Mouse (Mus musculus) lung, postnatal 25 days (tissue): ENCODE data around the gene Kif17.

Source experiments
- DNase-seq: peaks from one replicate; pipeline ENCODE4 v3.0.0; 2022; ENCODE audit warnings: low spot score

The Kif17 gene

DNA sequence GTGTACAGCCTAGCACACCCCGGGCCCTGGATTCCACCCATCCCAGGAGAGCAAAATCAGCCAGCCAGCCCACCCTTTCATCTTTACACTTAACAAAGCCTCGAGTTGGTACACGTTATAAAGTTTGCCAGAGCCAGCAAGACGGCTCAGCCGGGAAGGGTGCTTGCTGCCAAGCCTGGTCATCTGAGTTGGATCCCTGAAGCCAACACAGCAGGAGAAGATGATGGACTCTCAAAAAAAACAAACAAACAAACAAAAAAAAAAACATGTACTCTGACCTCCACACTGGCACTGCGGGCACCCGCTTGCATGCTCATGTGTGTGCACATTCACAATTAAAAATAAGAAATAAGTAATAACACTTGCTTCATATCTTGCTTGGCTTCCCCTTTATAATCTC is 91.8 kb downstream of the Kif17 start:
- DNase-seq = no peak

DNA sequence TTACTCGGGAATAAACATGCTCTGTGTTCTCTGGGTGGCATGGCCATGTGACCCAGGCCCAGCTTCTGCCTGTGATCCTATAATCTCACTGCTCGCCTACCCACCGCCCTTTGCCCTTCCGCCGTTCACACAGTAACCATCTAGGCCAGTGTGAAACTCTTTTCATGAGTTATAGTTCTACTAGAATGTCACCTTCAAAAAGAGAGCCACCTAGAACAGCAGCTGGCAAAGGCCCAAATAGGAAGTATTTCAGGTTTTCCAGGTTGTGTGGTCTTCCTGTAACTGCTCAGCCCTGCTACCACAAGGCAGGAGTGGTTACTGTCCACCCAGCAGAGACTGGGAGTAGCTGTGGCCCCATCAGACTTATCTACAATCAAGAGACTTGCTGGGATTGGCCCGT is 92.5 kb downstream of the Kif17 start:
- DNase-seq = no peak

DNA sequence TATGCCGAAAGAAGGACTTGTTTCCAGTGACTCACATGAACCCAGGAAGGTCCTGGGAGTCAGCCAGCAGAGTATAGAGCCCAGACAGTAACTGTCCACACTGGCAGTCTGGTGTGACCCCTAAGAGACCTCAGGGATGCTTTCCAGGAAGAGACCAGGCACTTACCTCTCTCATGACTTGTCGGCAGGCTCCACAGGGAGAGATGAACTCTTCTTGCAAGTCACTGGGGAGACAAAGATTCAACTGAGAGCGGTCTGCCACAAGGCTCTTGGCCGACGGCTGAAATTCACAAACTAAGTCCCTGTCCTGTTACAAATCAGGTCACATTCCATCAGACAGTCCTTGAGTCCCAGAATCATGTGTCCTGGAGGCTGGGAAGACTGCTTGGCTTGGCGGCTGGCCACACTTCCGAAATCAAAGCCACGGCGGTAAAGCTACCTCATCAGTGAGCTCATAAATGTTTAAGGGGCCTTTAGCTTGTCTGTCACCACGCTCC is 93.2 kb downstream of the Kif17 start:
- no peak for DNase-seq

DNA sequence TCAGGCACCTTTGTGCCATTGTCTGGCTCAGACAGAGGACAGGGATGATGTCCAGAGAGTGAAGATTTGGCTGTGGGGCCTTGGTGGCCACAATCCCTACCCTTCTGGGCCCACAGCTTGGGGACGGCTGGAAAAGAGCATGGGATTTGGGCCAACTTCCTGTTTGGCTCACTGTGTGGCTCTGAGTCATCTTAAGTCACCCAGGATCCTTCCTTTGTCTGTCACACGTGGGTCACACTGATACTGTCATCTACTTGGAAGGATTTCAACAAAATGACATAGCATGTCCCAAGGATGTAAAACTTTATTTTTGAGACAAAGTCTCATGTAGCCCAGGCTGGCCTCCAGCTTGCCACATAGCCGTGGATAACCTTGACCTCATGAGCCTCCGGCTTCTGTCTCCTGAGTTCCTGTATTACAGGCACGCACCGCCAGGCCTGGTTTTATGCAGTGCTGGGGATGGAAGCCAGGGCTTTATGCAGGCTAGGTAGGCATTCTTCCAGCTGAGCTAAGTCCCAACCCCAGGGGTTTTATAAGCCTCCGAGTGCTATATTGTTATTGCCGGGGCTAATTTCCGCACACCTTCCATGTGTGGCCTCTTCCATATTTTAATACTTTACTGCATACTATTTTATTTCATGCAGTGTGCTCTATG is 94.8 kb downstream of the Kif17 start:
- DNase-seq = peak; percentile 23

DNA sequence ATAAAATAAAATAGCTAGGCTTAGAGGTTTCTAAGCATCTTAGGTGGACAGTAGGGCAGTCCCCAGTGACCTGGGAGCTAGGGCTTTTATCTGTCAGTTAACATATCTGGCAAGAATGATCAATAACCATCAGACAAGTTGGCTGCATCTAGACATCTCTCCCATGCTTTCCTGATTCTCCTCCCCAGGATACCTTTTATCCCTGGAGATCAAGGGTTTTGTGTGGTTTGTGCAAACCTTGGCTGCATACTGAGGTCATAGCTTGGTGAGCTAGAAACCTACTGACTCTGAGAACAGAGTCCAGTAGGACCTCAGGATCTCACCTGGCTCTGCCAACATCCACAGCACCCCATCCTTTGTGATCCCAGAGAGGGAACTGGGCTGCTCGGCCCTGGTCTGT is 97.0 kb downstream of the Kif17 start:
- DNase-seq = no peak

DNA sequence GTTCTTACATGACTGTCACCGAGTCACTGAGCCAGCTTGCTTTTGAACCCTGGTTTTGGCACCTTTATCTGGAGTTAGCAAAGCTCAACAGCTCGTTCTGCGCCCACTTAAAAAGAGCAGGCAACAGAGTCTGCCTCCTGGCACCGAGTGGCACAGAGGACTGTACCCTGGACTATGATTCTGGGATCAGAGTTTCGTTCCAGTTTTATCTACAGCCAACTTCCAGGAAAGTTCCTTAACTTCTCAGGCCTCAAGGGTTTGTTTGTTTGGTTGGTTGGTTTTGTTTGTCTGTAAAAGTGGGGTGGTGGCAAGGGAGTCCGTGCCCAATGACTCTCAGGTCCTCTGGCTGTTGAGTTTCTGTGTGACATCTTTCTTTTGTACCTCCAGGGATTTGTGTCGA is 98.5 kb downstream of the Kif17 start:
- DNase-seq = no peak
